Mouse (Mus musculus) midbrain, embryonic 12.5 days (tissue): ENCODE measurements around the gene Gm3594. TPM values are rescaled to one million over a fixed set of nuclear protein-coding genes. Genes with fewer than 3 reads are reported as not detected.

Experiments used
- polyA plus RNA-seq: library from polyadenylated mRNA; unstranded; fragments of >200 nt; fragmentation: Nextera tagmentation; extraction: Ambion mirVana; gene quantifications from 2 replicates; pipeline ENCODE4 v1.2.1, GENCODE M21; 2016

Gene Gm3594
- polyA plus RNA-seq, 1 experiment from 2014 or later = not detected

Other genes starting within 250 kb of the Gm3594 start
- gene Gm21560, start 225.3 kb downstream of the Gm3594 start, polyA plus RNA-seq = not detected in 2 replicates
- 1.4 and 2.7 TPM in 2 replicates for gene Gm3411, start 157.4 kb downstream of the Gm3594 start, polyA plus RNA-seq
- not detected in 2 replicates for gene Gm21103, start 139.8 kb downstream of the Gm3594 start, polyA plus RNA-seq
- not detected in 2 replicates for gene Gm3618, start 100.9 kb downstream of the Gm3594 start, polyA plus RNA-seq
- gene Gm16440, start 54.3 kb downstream of the Gm3594 start, polyA plus RNA-seq = not detected in 2 replicates
- 1.5 and 2.0 TPM in 2 replicates for gene Gm3591, start 32.1 kb downstream of the Gm3594 start, polyA plus RNA-seq
- not detected in 2 replicates for gene Gm8356, start 92.7 kb upstream of the Gm3594 start, polyA plus RNA-seq
- gene Gm3629, start 146.0 kb upstream of the Gm3594 start, polyA plus RNA-seq = 0.46 and 0.72 TPM in 2 replicates
- not detected in 2 replicates for gene Gm3460, start 177.8 kb upstream of the Gm3594 start, polyA plus RNA-seq
- 0.17 TPM in 1 of 2 replicates, not detected in the other for gene Gm10251, start 239.6 kb upstream of the Gm3594 start, polyA plus RNA-seq